Mouse (Mus musculus) midbrain, embryonic 14.5 days (tissue): Measurements from ENCODE around the gene Mup4. TPM values are rescaled to one million over a fixed set of nuclear protein-coding genes. Genes with fewer than 3 reads are reported as not detected.

ENCODE experiments used
- ATAC-seq: fragments of 200-750 bp; cut with Nextera tagmentation; 2 replicates; pipeline ENCODE4 v1.8.0; 2017; ENCODE audit warnings: moderate number of reproducible peaks, moderate library complexity; ENCODE audit not compliant: low FRiP score, low TSS enrichment
- DNase-seq: peaks from one replicate; pipeline ENCODE4 v3.0.0-alpha.2; 2015
- H3K27ac ChIP-seq: fragments of 300-500 bp; sonication (generic); replicated peaks from 2 replicates; pipeline ENCODE4 v1.5.1; 2014; ENCODE audit warnings: mild to moderate bottlenecking, low read depth, low read length, moderate library complexity
- H3K27me3 ChIP-seq: fragments of 300-500 bp; sonication (generic); 2 replicates; pipeline ENCODE4 v1.6.1; 2014; ENCODE audit warnings: low read length, control low read depth, mixed read lengths; ENCODE audit not compliant: control insufficient read depth, insufficient read depth
- H3K36me3 ChIP-seq: fragments of 300-500 bp; sonication (generic); 2 replicates; pipeline ENCODE4 v1.6.1; 2014; ENCODE audit warnings: low read length, control low read depth; ENCODE audit not compliant: control insufficient read depth, insufficient read depth
- H3K4me1 ChIP-seq: fragments of 300-500 bp; sonication (generic); 2 replicates; pipeline ENCODE4 v1.6.1; 2014; ENCODE audit warnings: mild to moderate bottlenecking, antibody characterized with exemption, low read length, control low read depth; ENCODE audit not compliant: control insufficient read depth, insufficient read depth
- H3K4me2 ChIP-seq: fragments of 300-500 bp; sonication (generic); 2 replicates; pipeline ENCODE4 v1.6.1; 2014; ENCODE audit warnings: mild to moderate bottlenecking, low read length, moderate library complexity
- H3K4me3 ChIP-seq: fragments of 300-500 bp; sonication (generic); replicated peaks from 2 replicates; pipeline ENCODE4 v1.5.1; 2014; ENCODE audit warnings: low read depth, low read length
- H3K9ac ChIP-seq: fragments of 300-500 bp; sonication (generic); replicated peaks from 2 replicates; pipeline ENCODE4 v1.6.1; 2014; ENCODE audit warnings: mild to moderate bottlenecking, low read length, moderate library complexity
- H3K9me3 ChIP-seq: fragments of 300-500 bp; sonication (generic); 2 replicates; pipeline ENCODE4 v1.6.1; 2016; ENCODE audit warnings: low read length, control low read depth, mixed read lengths; ENCODE audit not compliant: control insufficient read depth
- WGBS: fragments of 180-500 bp; shearing (Covaris S2); extraction: QIAGEN DNeasy Blood & Tissue Kit; methylation state at CpG from one replicate; pipeline ENCODE4 v1.1.7; 2014; 5-methylcytosine and 5-hydroxymethylcytosine counted together
- polyA plus RNA-seq: library from polyadenylated mRNA; unstranded; fragments of >200 nt; fragmentation: Nextera tagmentation; extraction: Ambion mirVana; gene quantifications from 2 replicates; pipeline ENCODE4 v1.2.1, GENCODE M21; 2014

Mup4 gene
- polyA plus RNA-seq, 1 experiment from 2014 or later = not detected

GRCm38 (mm10) chr4:59917966-59918365 lies 42.5 kb downstream of the Mup4 start:
- no peak for DNase-seq
- no peak overlapping the region for H3K9ac ChIP-seq
- H3K36me3 ChIP-seq = no peaks in the 10 kb centered on the region
- no peaks in the 10 kb centered on the region for H3K9me3 ChIP-seq
- no peak overlapping the region for H3K4me2 ChIP-seq
- WGBS = 97% methylated on average over 3 of the region's 3 CpGs
- H3K27ac ChIP-seq = no peak overlapping the region
- no peak for ATAC-seq
- no peaks in the 10 kb centered on the region for H3K27me3 ChIP-seq
- H3K4me1 ChIP-seq = no peaks in the 10 kb centered on the region
- no peak overlapping the region for H3K4me3 ChIP-seq

- no peaks in the 10 kb centered on the region for H3K4me1 ChIP-seq
- no peaks in the 10 kb centered on the region for H3K36me3 ChIP-seq
- no peak within 1 kb of the TSS for H3K4me3 ChIP-seq
- no peaks in the 10 kb centered on the region for H3K27me3 ChIP-seq
- WGBS = 18% methylated on average over 22 of the region's 22 CpGs
- H3K4me2 ChIP-seq = no peak within 1 kb of the TSS
- ATAC-seq (no peak), DNase-seq (no peak)
- no peaks in the 10 kb centered on the region for H3K9me3 ChIP-seq
- no peak within 1 kb of the TSS for H3K9ac ChIP-seq
- no peak within 1 kb of the TSS for H3K27ac ChIP-seq
Observed at GRCm38 (mm10) chr4:59914608-59915403, 45.7 kb downstream of the Mup4 start, which contains the start of gene Slc46a2. Gene Slc46a2, minus strand, starts transcription at chr4:59915056.

GRCm38 (mm10) chr4:59908785-59909184 lies 51.7 kb downstream of the Mup4 start:
- Histone ChIP-seq H3K4me3 (no peak overlapping the region), H3K9me3 (no peaks in the 10 kb centered on the region), H3K27ac (no peak overlapping the region), H3K27me3 (no peaks in the 10 kb centered on the region), H3K36me3 (no peaks in the 10 kb centered on the region), H3K4me2 (no peak overlapping the region), H3K4me1 (no peaks in the 10 kb centered on the region), H3K9ac (no peak overlapping the region)
- WGBS = 89% methylated on average over 2 of the region's 2 CpGs
- ATAC-seq (no peak), DNase-seq (no peak)

- H3K9ac ChIP-seq = no peak overlapping the region
- H3K36me3 ChIP-seq = no peaks in the 10 kb centered on the region
- DNase-seq (no peak), ATAC-seq (no peak)
- WGBS = 46% methylated on average over 10 of the region's 10 CpGs
- H3K4me2 ChIP-seq = no peak overlapping the region
- H3K27me3 ChIP-seq = no peaks in the 10 kb centered on the region
- H3K4me1 ChIP-seq = no peaks in the 10 kb centered on the region
- H3K9me3 ChIP-seq = no peaks in the 10 kb centered on the region
- no peak overlapping the region for H3K27ac ChIP-seq
- H3K4me3 ChIP-seq = no peak overlapping the region
Observed at GRCm38 (mm10) chr4:59907657-59908230, 52.8 kb downstream of the Mup4 start.

GRCm38 (mm10) chr4:59907092-59907491 lies 53.4 kb downstream of the Mup4 start:
- no peaks in the 10 kb centered on the region for H3K36me3 ChIP-seq
- ATAC-seq = no peak
- H3K9ac ChIP-seq = no peak overlapping the region
- H3K4me3 ChIP-seq = no peak overlapping the region
- no peaks in the 10 kb centered on the region for H3K27me3 ChIP-seq
- H3K27ac ChIP-seq = no peak overlapping the region
- no peaks in the 10 kb centered on the region for H3K9me3 ChIP-seq
- no peak for DNase-seq
- H3K4me2 ChIP-seq = no peak overlapping the region
- 88% methylated on average over 6 of the region's 6 CpGs for WGBS
- no peaks in the 10 kb centered on the region for H3K4me1 ChIP-seq

Other genes starting within 250 kb of the Mup4 start
- gene Inip, start 159.1 kb downstream of the Mup4 start, polyA plus RNA-seq = 55.7 and 64.6 TPM in 2 replicates
- 22.7 and 23.4 TPM in 2 replicates for gene Snx30, start 154.9 kb downstream of the Mup4 start, polyA plus RNA-seq
- not detected in 2 replicates for gene Slc46a2, start 45.7 kb downstream of the Mup4 start, polyA plus RNA-seq
- gene Mup6, start 3.6 kb upstream of the Mup4 start, polyA plus RNA-seq = not detected in 2 replicates
- not detected in 2 replicates for gene Mup7, start 109.8 kb upstream of the Mup4 start, polyA plus RNA-seq
- not detected in 2 replicates for gene Mup2, start 193.6 kb upstream of the Mup4 start, polyA plus RNA-seq